Mouse (Mus musculus): ENCODE data around the gene Tgfb2. TPM values are rescaled to one million over a fixed set of nuclear protein-coding genes. Genes with fewer than 3 reads are reported as not detected.

Tgfb2 gene
- total RNA-seq, 1 experiment, result 10.4 TPM

GRCm38 (mm10) chr1:186695361-186695760 is 10.4 kb downstream of the Tgfb2 start:
- Histone ChIP-seq H3K4me3 (ENCODE audit: insufficient read depth in 1 of 2, low read depth in 1 of 2, low read length in 2 of 2, poor library complexity in 1 of 2, severe bottlenecking in 1 of 2) (no peak overlapping the region), H3K36me3 (ENCODE audit: control insufficient read depth, insufficient read depth, low read length, poor library complexity, severe bottlenecking) (no peaks in the 10 kb centered on the region), H3K9me3 (ENCODE audit: control insufficient read depth, insufficient read depth, low read depth, low read length) (no peaks in the 10 kb centered on the region), H3K9ac (ENCODE audit: insufficient read depth, low read depth, low read length, poor library complexity, severe bottlenecking) (no peak overlapping the region), H3K27ac (ENCODE audit: insufficient read depth, low read depth, low read length, poor library complexity, severe bottlenecking) (no peak overlapping the region), H3K4me1 (ENCODE audit: control insufficient read depth in 2 of 2, insufficient read depth in 2 of 2, low read length in 2 of 2, poor library complexity in 1 of 2) (no peaks in the 10 kb centered on the region)
- no peak for DNase-seq (ENCODE audit: low read depth, low spot score)
- TF ChIP-seq HCFC1 (IDR thresholded peaks at IDR 0.05; ENCODE audit: borderline replicate concordance, insufficient read depth, low read length) (no peak), ZNF384 (IDR thresholded peaks at IDR 0.05; ENCODE audit: low read depth, low read length) (no peak), ZC3H11A (IDR thresholded peaks at IDR 0.05; ENCODE audit: borderline replicate concordance, low read depth, low read length) (no peak), CHD2 (IDR thresholded peaks at IDR 0.05; ENCODE audit: low read depth, low read length) (no peak), MAFK (IDR thresholded peaks at IDR 0.05; ENCODE audit: insufficient read depth, low read depth, low read length) (no peak)
- in situ Hi-C loops (cut with MboI; ENCODE audit: low sequenced_read_pairs in 2 of 2, unreplicated experiment in 2 of 2), result no loop called here

- DNase-seq (ENCODE audit: low read depth, low spot score), result no peak
- H3K4me3 ChIP-seq (ENCODE audit: insufficient read depth in 1 of 2, low read depth in 1 of 2, low read length in 2 of 2, poor library complexity in 1 of 2, severe bottlenecking in 1 of 2), result no peak overlapping the region
- no peaks in the 10 kb centered on the region for H3K4me1 ChIP-seq (ENCODE audit: control insufficient read depth in 2 of 2, insufficient read depth in 2 of 2, low read length in 2 of 2, poor library complexity in 1 of 2)
- in situ Hi-C loops (cut with MboI; ENCODE audit: low sequenced_read_pairs in 2 of 2, unreplicated experiment in 2 of 2), result no loop called here
- H3K27ac ChIP-seq (ENCODE audit: insufficient read depth, low read depth, low read length, poor library complexity, severe bottlenecking), result no peak overlapping the region
- no peaks in the 10 kb centered on the region for H3K36me3 ChIP-seq (ENCODE audit: control insufficient read depth, insufficient read depth, low read length, poor library complexity, severe bottlenecking)
- H3K9ac ChIP-seq (ENCODE audit: insufficient read depth, low read depth, low read length, poor library complexity, severe bottlenecking), result no peak overlapping the region
- TF ChIP-seq ZNF384 (IDR thresholded peaks at IDR 0.05; ENCODE audit: low read depth, low read length) (no peak), HCFC1 (IDR thresholded peaks at IDR 0.05; ENCODE audit: borderline replicate concordance, insufficient read depth, low read length) (no peak), ZC3H11A (IDR thresholded peaks at IDR 0.05; ENCODE audit: borderline replicate concordance, low read depth, low read length) (no peak), CHD2 (IDR thresholded peaks at IDR 0.05; ENCODE audit: low read depth, low read length) (no peak), MAFK (IDR thresholded peaks at IDR 0.05; ENCODE audit: insufficient read depth, low read depth, low read length) (no peak)
- no peaks in the 10 kb centered on the region for H3K9me3 ChIP-seq (ENCODE audit: control insufficient read depth, insufficient read depth, low read depth, low read length)
Measured at GRCm38 (mm10) chr1:186692370-186692769, 13.4 kb downstream of the Tgfb2 start.

- Histone ChIP-seq H3K4me1 (ENCODE audit: control insufficient read depth in 2 of 2, insufficient read depth in 2 of 2, low read length in 2 of 2, poor library complexity in 1 of 2) (no peaks in the 10 kb centered on the region), H3K36me3 (ENCODE audit: control insufficient read depth, insufficient read depth, low read length, poor library complexity, severe bottlenecking) (no peaks in the 10 kb centered on the region), H3K9me3 (ENCODE audit: control insufficient read depth, insufficient read depth, low read depth, low read length) (no peaks in the 10 kb centered on the region), H3K9ac (ENCODE audit: insufficient read depth, low read depth, low read length, poor library complexity, severe bottlenecking) (no peak overlapping the region), H3K4me3 (ENCODE audit: insufficient read depth in 1 of 2, low read depth in 1 of 2, low read length in 2 of 2, poor library complexity in 1 of 2, severe bottlenecking in 1 of 2) (no peak overlapping the region), H3K27ac (ENCODE audit: insufficient read depth, low read depth, low read length, poor library complexity, severe bottlenecking) (no peak overlapping the region)
- no peak for DNase-seq (ENCODE audit: low read depth, low spot score)
- in situ Hi-C loops (cut with MboI; ENCODE audit: low sequenced_read_pairs in 2 of 2, unreplicated experiment in 2 of 2), result no loop called here
- no peak for TF ChIP-seq MAFK (IDR thresholded peaks at IDR 0.05; ENCODE audit: insufficient read depth, low read depth, low read length)
- no peak for TF ChIP-seq ZNF384 (IDR thresholded peaks at IDR 0.05; ENCODE audit: low read depth, low read length)
- no peak for TF ChIP-seq HCFC1 (IDR thresholded peaks at IDR 0.05; ENCODE audit: borderline replicate concordance, insufficient read depth, low read length)
- TF ChIP-seq ZC3H11A (IDR thresholded peaks at IDR 0.05; ENCODE audit: borderline replicate concordance, low read depth, low read length), result no peak
- TF ChIP-seq CHD2 (IDR thresholded peaks at IDR 0.05; ENCODE audit: low read depth, low read length), result no peak
Measured at GRCm38 (mm10) chr1:186691708-186692107, 14.1 kb downstream of the Tgfb2 start.

- no peaks in the 10 kb centered on the region for H3K4me1 ChIP-seq (ENCODE audit: control insufficient read depth in 2 of 2, insufficient read depth in 2 of 2, low read length in 2 of 2, poor library complexity in 1 of 2)
- TF ChIP-seq ZNF384 (IDR thresholded peaks at IDR 0.05; ENCODE audit: low read depth, low read length), result no peak
- TF ChIP-seq CHD2 (IDR thresholded peaks at IDR 0.05; ENCODE audit: low read depth, low read length), result no peak
- TF ChIP-seq HCFC1 (IDR thresholded peaks at IDR 0.05; ENCODE audit: borderline replicate concordance, insufficient read depth, low read length), result no peak
- no peak for TF ChIP-seq MAFK (IDR thresholded peaks at IDR 0.05; ENCODE audit: insufficient read depth, low read depth, low read length)
- TF ChIP-seq ZC3H11A (IDR thresholded peaks at IDR 0.05; ENCODE audit: borderline replicate concordance, low read depth, low read length), result no peak
- no peak overlapping the region for H3K4me3 ChIP-seq (ENCODE audit: insufficient read depth in 1 of 2, low read depth in 1 of 2, low read length in 2 of 2, poor library complexity in 1 of 2, severe bottlenecking in 1 of 2)
- in situ Hi-C loops (cut with MboI; ENCODE audit: low sequenced_read_pairs in 2 of 2, unreplicated experiment in 2 of 2), result no loop called here
- no peak for DNase-seq (ENCODE audit: low read depth, low spot score)
- no peaks in the 10 kb centered on the region for H3K9me3 ChIP-seq (ENCODE audit: control insufficient read depth, insufficient read depth, low read depth, low read length)
- no peaks in the 10 kb centered on the region for H3K36me3 ChIP-seq (ENCODE audit: control insufficient read depth, insufficient read depth, low read length, poor library complexity, severe bottlenecking)
- H3K27ac ChIP-seq (ENCODE audit: insufficient read depth, low read depth, low read length, poor library complexity, severe bottlenecking), result no peak overlapping the region
- no peak overlapping the region for H3K9ac ChIP-seq (ENCODE audit: insufficient read depth, low read depth, low read length, poor library complexity, severe bottlenecking)
Measured at GRCm38 (mm10) chr1:186684041-186684440, 21.7 kb downstream of the Tgfb2 start.

- no peak overlapping the region for H3K27ac ChIP-seq (ENCODE audit: insufficient read depth, low read depth, low read length, poor library complexity, severe bottlenecking)
- H3K9ac ChIP-seq (ENCODE audit: insufficient read depth, low read depth, low read length, poor library complexity, severe bottlenecking), result no peak overlapping the region
- DNase-seq (ENCODE audit: low read depth, low spot score), result no peak
- no peaks in the 10 kb centered on the region for H3K36me3 ChIP-seq (ENCODE audit: control insufficient read depth, insufficient read depth, low read length, poor library complexity, severe bottlenecking)
- in situ Hi-C loops (cut with MboI; ENCODE audit: low sequenced_read_pairs in 2 of 2, unreplicated experiment in 2 of 2), result no loop called here
- no peak overlapping the region for H3K4me3 ChIP-seq (ENCODE audit: insufficient read depth in 1 of 2, low read depth in 1 of 2, low read length in 2 of 2, poor library complexity in 1 of 2, severe bottlenecking in 1 of 2)
- H3K9me3 ChIP-seq (ENCODE audit: control insufficient read depth, insufficient read depth, low read depth, low read length), result no peaks in the 10 kb centered on the region
- no peaks in the 10 kb centered on the region for H3K4me1 ChIP-seq (ENCODE audit: control insufficient read depth in 2 of 2, insufficient read depth in 2 of 2, low read length in 2 of 2, poor library complexity in 1 of 2)
- no peak for TF ChIP-seq ZNF384 (IDR thresholded peaks at IDR 0.05; ENCODE audit: low read depth, low read length)
- TF ChIP-seq CHD2 (IDR thresholded peaks at IDR 0.05; ENCODE audit: low read depth, low read length), result no peak
- no peak for TF ChIP-seq MAFK (IDR thresholded peaks at IDR 0.05; ENCODE audit: insufficient read depth, low read depth, low read length)
- TF ChIP-seq HCFC1 (IDR thresholded peaks at IDR 0.05; ENCODE audit: borderline replicate concordance, insufficient read depth, low read length), result no peak
- no peak for TF ChIP-seq ZC3H11A (IDR thresholded peaks at IDR 0.05; ENCODE audit: borderline replicate concordance, low read depth, low read length)
Measured at GRCm38 (mm10) chr1:186682606-186683005, 23.2 kb downstream of the Tgfb2 start.

Data from ES-E14 (cell line).